Mouse (Mus musculus): ENCODE measurements around the gene Fosb. TPM values are rescaled to one million over a fixed set of nuclear protein-coding genes. Genes with fewer than 3 reads are reported as not detected.

The Fosb gene
- polyA plus RNA-seq, 1 experiment from 2014 or later: 0.16 TPM

DNA sequence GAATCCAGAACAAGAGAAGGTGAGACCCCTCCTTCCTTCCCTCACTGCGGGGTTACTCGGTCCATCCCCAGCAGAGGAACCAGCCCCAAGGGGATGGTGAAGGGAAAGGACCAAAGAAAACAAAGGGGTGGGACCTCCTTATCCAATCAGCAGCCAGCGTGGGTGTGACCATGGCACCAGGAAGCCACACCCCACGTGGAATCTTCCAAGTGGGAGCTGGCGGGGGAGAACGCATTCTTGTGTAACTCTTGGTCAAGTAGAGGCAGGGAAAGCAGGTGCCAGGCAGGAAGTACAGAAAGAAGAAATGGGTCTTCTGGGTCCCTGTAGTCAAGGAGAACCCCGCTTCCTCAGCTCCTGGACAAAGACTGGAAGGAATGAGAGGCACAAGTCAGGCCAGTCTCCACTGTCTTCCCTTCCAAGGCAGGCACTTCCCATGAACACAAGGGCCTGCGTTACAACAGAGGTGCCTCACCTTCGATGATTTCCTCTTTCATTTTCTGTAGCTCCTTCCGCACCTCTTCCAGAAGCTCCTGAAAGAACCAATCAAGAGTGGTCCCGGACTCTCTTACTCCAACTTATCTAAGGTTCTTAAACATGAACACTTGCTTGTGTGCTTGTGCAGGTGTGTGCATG, 52.3 kb downstream of the Fosb start:
- H3K27ac ChIP-seq (replicated peaks): no peak overlapping the region
- no peaks in the 10 kb centered on the region for H3K27me3 ChIP-seq (replicated peaks)
- H3K9me3 ChIP-seq: no peaks in the 10 kb centered on the region
- H3K4me2 ChIP-seq: peak overlapping the region; percentile 4; the same call in 1 of the 2 replicates
- no peak overlapping the region for H3K4me3 ChIP-seq
- 40% methylated on average over 11 of the region's 11 CpGs for WGBS
- peaks cover 82% of the 10 kb centered on the region for H3K36me3 ChIP-seq
- H3K9ac ChIP-seq: no peak overlapping the region
- peaks cover 11% of the 10 kb centered on the region for H3K4me1 ChIP-seq
- peak; percentile 77; the same call in 1 of the 2 replicates for ATAC-seq (ENCODE audit: extremely low read depth, insufficient number of reproducible peaks, low FRiP score, low TSS enrichment)

DNA sequence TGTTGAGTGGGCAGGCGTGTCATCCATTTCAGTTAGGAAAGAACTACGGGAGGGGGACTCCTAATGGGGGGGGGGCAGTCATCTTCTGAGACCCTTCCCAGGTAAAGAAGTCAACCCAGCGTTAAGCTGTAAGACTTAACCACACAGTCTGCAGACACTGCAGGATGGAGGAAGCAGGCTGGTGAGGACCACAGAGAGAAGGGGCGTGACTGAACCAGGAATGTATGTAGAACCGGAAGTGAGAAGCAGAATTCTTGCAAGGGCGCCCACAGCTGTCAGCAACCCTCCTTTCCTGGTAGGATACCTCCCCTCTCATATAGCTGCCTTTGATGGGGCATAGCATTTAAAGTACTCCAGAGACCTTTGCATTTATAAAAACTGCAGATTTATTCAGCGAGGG, 53.3 kb downstream of the Fosb start:
- Histone ChIP-seq H3K27ac (replicated peaks) (no peak overlapping the region), H3K4me2 (no peak overlapping the region), H3K9ac (no peak overlapping the region), H3K27me3 (replicated peaks) (no peaks in the 10 kb centered on the region), H3K36me3 (peaks cover 73% of the 10 kb centered on the region), H3K9me3 (no peaks in the 10 kb centered on the region), H3K4me3 (no peak overlapping the region), H3K4me1 (peaks cover 11% of the 10 kb centered on the region)
- ATAC-seq (ENCODE audit: extremely low read depth, insufficient number of reproducible peaks, low FRiP score, low TSS enrichment): no peak
- WGBS: 75% methylated on average over 7 of the region's 7 CpGs

DNA sequence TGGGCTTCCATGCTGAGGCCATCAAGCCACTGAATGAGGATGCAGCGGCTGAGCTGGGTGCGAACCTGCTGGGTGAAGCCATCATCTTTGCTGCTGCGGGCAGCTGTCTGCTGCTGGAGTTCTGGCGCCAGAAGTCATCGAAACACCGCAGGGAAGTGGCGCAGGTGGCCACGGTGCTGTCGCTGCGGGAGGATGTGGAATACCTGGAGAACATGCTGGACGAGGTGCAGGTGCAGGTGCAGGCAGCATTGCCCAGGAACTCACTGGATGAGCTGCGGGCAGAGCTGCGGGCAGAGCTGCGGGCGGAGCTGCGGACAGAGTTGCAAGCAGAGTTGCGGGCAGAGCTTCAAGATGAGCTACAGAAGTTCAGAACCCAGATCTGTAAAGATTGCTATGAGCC, 54.5 kb downstream of the Fosb start:
- H3K9ac ChIP-seq: no peak overlapping the region
- H3K27me3 ChIP-seq (replicated peaks): no peaks in the 10 kb centered on the region
- H3K4me2 ChIP-seq: no peak overlapping the region
- H3K4me1 ChIP-seq: peaks cover 11% of the 10 kb centered on the region
- H3K4me3 ChIP-seq: no peak overlapping the region
- 88% methylated on average over 17 of the region's 17 CpGs for WGBS
- no peaks in the 10 kb centered on the region for H3K9me3 ChIP-seq
- H3K36me3 ChIP-seq: peaks cover 61% of the 10 kb centered on the region
- no peak for ATAC-seq (ENCODE audit: extremely low read depth, insufficient number of reproducible peaks, low FRiP score, low TSS enrichment)
- H3K27ac ChIP-seq (replicated peaks): no peak overlapping the region

DNA sequence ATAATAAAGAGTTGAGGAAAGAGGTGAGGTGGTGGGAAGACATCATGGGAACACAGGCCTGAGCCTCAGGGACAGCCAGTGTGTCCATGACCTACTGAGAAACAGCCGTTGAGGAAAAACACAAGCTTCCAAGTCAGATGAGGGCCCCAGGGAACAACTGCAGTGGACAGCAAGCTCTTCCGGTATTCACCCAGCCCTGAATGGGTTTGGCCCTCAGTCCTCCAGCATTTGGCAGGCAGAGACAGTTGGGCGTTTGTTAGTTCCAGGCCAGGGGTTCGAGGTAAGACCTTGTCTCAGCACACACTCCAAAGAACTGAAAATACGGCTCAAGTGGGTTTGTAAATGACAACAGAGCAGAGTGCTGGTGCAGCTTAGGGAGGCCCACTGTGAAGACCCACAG, 56.4 kb downstream of the Fosb start:
- Histone ChIP-seq H3K4me1 (peaks cover 11% of the 10 kb centered on the region), H3K27me3 (replicated peaks) (no peaks in the 10 kb centered on the region), H3K9me3 (no peaks in the 10 kb centered on the region), H3K36me3 (peaks cover 42% of the 10 kb centered on the region), H3K4me2 (no peak overlapping the region), H3K4me3 (no peak overlapping the region), H3K9ac (no peak overlapping the region), H3K27ac (replicated peaks) (0 out of 2 replicates have a peak overlapping the region, but pooled peaks have one; percentile 2)
- WGBS: 60% methylated on average over 5 of the region's 5 CpGs
- no peak for ATAC-seq (ENCODE audit: extremely low read depth, insufficient number of reproducible peaks, low FRiP score, low TSS enrichment)

Other genes starting within 250 kb of the Fosb start
- gene Dmwd, start 233.8 kb downstream of the Fosb start, polyA plus RNA-seq (2015; fragmentation: Nextera tagmentation; extraction: Ambion mirVana): 11.3 and 13.9 TPM in 2 replicates
- gene Dmpk, start 226.2 kb downstream of the Fosb start, polyA plus RNA-seq (2015; fragmentation: Nextera tagmentation; extraction: Ambion mirVana): 19.3 and 20.0 TPM in 2 replicates
- gene Six5, start 215.5 kb downstream of the Fosb start, polyA plus RNA-seq (2015; fragmentation: Nextera tagmentation; extraction: Ambion mirVana): 5.9 and 6.0 TPM in 2 replicates
- 1.2 and 2.1 TPM in 2 replicates for gene Gm4969, start 191.7 kb downstream of the Fosb start, polyA plus RNA-seq (2015; fragmentation: Nextera tagmentation; extraction: Ambion mirVana)
- 8.0 and 8.6 TPM in 2 replicates for gene Fbxo46, start 190.2 kb downstream of the Fosb start, polyA plus RNA-seq (2015; fragmentation: Nextera tagmentation; extraction: Ambion mirVana)
- 9.5 and 9.7 TPM in 2 replicates for gene Qpctl, start 160.8 kb downstream of the Fosb start, polyA plus RNA-seq (2015; fragmentation: Nextera tagmentation; extraction: Ambion mirVana)
- 107 and 113 TPM in 2 replicates for gene Snrpd2, start 160.3 kb downstream of the Fosb start, polyA plus RNA-seq (2015; fragmentation: Nextera tagmentation; extraction: Ambion mirVana)
- 9.9 and 14.6 TPM in 2 replicates for gene Gipr, start 143.9 kb downstream of the Fosb start, polyA plus RNA-seq (2015; fragmentation: Nextera tagmentation; extraction: Ambion mirVana)
- gene Eml2, start 133.6 kb downstream of the Fosb start, polyA plus RNA-seq (2015; fragmentation: Nextera tagmentation; extraction: Ambion mirVana): 15.8 and 20.6 TPM in 2 replicates
- 1.7 and 1.8 TPM in 2 replicates for gene Gpr4, start 97.5 kb downstream of the Fosb start, polyA plus RNA-seq (2015; fragmentation: Nextera tagmentation; extraction: Ambion mirVana)
- gene Opa3, start 81.7 kb downstream of the Fosb start, polyA plus RNA-seq (2015; fragmentation: Nextera tagmentation; extraction: Ambion mirVana): 35.2 and 38.4 TPM in 2 replicates
- 81.2 and 81.7 TPM in 2 replicates for gene Vasp, start 38.2 kb downstream of the Fosb start, polyA plus RNA-seq (2015; fragmentation: Nextera tagmentation; extraction: Ambion mirVana)
- gene Ppm1n, start 30.0 kb downstream of the Fosb start, polyA plus RNA-seq (2015; fragmentation: Nextera tagmentation; extraction: Ambion mirVana): not detected in 2 replicates
- gene Rtn2, start 27.4 kb downstream of the Fosb start, polyA plus RNA-seq (2015; fragmentation: Nextera tagmentation; extraction: Ambion mirVana): 26.1 and 29.3 TPM in 2 replicates
- gene Ercc1, start 34.7 kb upstream of the Fosb start, polyA plus RNA-seq (2015; fragmentation: Nextera tagmentation; extraction: Ambion mirVana): 62.6 and 62.7 TPM in 2 replicates
- gene Cd3eap, start 49.4 kb upstream of the Fosb start, polyA plus RNA-seq (2015; fragmentation: Nextera tagmentation; extraction: Ambion mirVana): 17.4 and 19.8 TPM in 2 replicates
- 12.8 and 13.0 TPM in 2 replicates for gene Ppp1r13l, start 49.7 kb upstream of the Fosb start, polyA plus RNA-seq (2015; fragmentation: Nextera tagmentation; extraction: Ambion mirVana)
- 11.8 and 12.2 TPM in 2 replicates for gene Ercc2, start 72.0 kb upstream of the Fosb start, polyA plus RNA-seq (2015; fragmentation: Nextera tagmentation; extraction: Ambion mirVana)
- 4.8 and 5.5 TPM in 2 replicates for gene Klc3, start 94.1 kb upstream of the Fosb start, polyA plus RNA-seq (2015; fragmentation: Nextera tagmentation; extraction: Ambion mirVana)
- gene Ckm, start 94.7 kb upstream of the Fosb start, polyA plus RNA-seq (2015; fragmentation: Nextera tagmentation; extraction: Ambion mirVana): 284 and 345 TPM in 2 replicates
- gene Mark4, start 148.8 kb upstream of the Fosb start, polyA plus RNA-seq (2015; fragmentation: Nextera tagmentation; extraction: Ambion mirVana): 6.5 and 7.5 TPM in 2 replicates
- 1.1 and 1.2 TPM in 2 replicates for gene Exoc3l2, start 153.3 kb upstream of the Fosb start, polyA plus RNA-seq (2015; fragmentation: Nextera tagmentation; extraction: Ambion mirVana)
- gene Bloc1s3, start 198.3 kb upstream of the Fosb start, polyA plus RNA-seq (2015; fragmentation: Nextera tagmentation; extraction: Ambion mirVana): 1.5 TPM in 2 replicates
- 71.4 and 77.4 TPM in 2 replicates for gene Trappc6a, start 198.3 kb upstream of the Fosb start, polyA plus RNA-seq (2015; fragmentation: Nextera tagmentation; extraction: Ambion mirVana)
- gene Nkpd1, start 207.8 kb upstream of the Fosb start, polyA plus RNA-seq (2015; fragmentation: Nextera tagmentation; extraction: Ambion mirVana): 0.06 TPM in 1 of 2 replicates, not detected in the other

Data from heart, embryonic 13.5 days (tissue).